1 mouse cellular context compared by ENCODE assay signal in the genomic region with DNA sequence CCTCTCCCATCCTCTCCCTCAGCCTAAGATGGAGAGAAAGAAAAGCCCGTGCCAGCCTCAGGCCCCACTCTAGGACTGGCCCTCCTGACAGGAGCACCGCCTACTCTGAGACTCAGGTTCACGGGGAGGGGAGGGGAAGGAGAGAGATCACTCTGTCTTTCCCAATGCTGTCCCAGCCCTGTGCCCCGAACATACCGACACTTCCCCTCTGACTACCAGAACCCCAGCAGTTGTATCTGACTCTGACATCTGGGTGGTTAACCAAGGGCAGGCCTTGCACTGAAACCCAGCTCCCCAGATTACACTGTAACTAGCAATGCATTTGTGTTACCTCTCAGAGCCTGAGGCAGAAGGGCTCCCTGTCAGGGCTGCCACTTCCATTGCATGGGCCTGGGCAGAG.
TF ChIP-seq lines count a peak whose summit lies in the region.

No protein-coding gene starts in this region.

TF ChIP-seq in MEL, 35 proteins besides CTCF, POLR2A, EP300 and RAD21 (continued from another document):
- TF ChIP-seq E2F4 (IDR thresholded peaks at IDR 0.05; ENCODE audit: borderline replicate concordance, low read depth, low read length) (no peak), MYB (IDR thresholded peaks at IDR 0.05; ENCODE audit: low read depth, low read length) (no peak), CHD2 (IDR thresholded peaks at IDR 0.05; ENCODE audit: low read length) (no peak), MEF2A (IDR thresholded peaks at IDR 0.05; ENCODE audit: extremely low read depth, insufficient replicate concordance, low read depth, low read length, poor library complexity, severe bottlenecking) (no peak), NELFE (IDR thresholded peaks at IDR 0.05; ENCODE audit: low read depth, low read length) (peak; percentile 43; the same call in 1 of the 2 replicates), UBTF (IDR thresholded peaks at IDR 0.05; ENCODE audit: borderline replicate concordance, insufficient read depth, low read depth, low read length) (no peak), MXI1 (IDR thresholded peaks at IDR 0.05; ENCODE audit: low read depth, low read length) (peak; percentile 70; the same call in 1 of the 2 replicates), SMC3 (IDR thresholded peaks at IDR 0.05; ENCODE audit: low read depth, low read length) (no peak), ZC3H11A (IDR thresholded peaks at IDR 0.05; ENCODE audit: low read depth, low read length) (peak; percentile 13; the same call in 1 of the 2 replicates), MAX (IDR thresholded peaks at IDR 0.05; ENCODE audit: low read length) (peak; percentile 42; the same call in 1 of the 2 replicates), GABPA (IDR thresholded peaks at IDR 0.05; ENCODE audit: low read depth, low read length) (no peak), TAL1 (IDR thresholded peaks at IDR 0.05; ENCODE audit: low read length) (peak; percentile 84), GATA1 (IDR thresholded peaks at IDR 0.05; ENCODE audit: low read depth, low read length) (peak; percentile 69), MAFK (IDR thresholded peaks at IDR 0.05; ENCODE audit: borderline replicate concordance, low read depth, low read length) (peak; percentile 40; the same call in 1 of the 2 replicates), ZNF384 (IDR thresholded peaks at IDR 0.05; ENCODE audit: low read depth, low read length) (0 out of 2 replicates have a peak, but pooled peaks have one; percentile 20), POLR2AphosphoS2 (IDR thresholded peaks at IDR 0.05; ENCODE audit: low read length) (no peak; the same call in 1 of the 2 replicates), KAT2A (conservative IDR thresholded peaks at IDR 0.05; ENCODE audit: low read depth, low read length) (0 out of 2 replicates have a peak, but pooled peaks have one; percentile 16), ZMIZ1 (IDR thresholded peaks at IDR 0.05; ENCODE audit: low read depth, low read length) (0 out of 2 replicates have a peak, but pooled peaks have one; percentile 39), HCFC1 (IDR thresholded peaks at IDR 0.05; ENCODE audit: low read depth, low read length) (peak; percentile 36; the same call in 1 of the 2 replicates), USF2 (IDR thresholded peaks at IDR 0.05; ENCODE audit: borderline replicate concordance in 1 of 2, insufficient read depth in 1 of 2, low read depth in 1 of 2, low read length in 2 of 2) (no peak), NRF1 (IDR thresholded peaks at IDR 0.05; ENCODE audit: insufficient read depth, low read depth, low read length, poor library complexity, severe bottlenecking) (no peak)
